Mouse (Mus musculus): ENCODE data around the gene Bcl6b. TPM values are rescaled to one million over a fixed set of nuclear protein-coding genes. Genes with fewer than 3 reads are reported as not detected.
A peak's percentile ranks its signal among the peaks of the same experiment; 100 is the strongest.

Bcl6b gene
- polyA plus RNA-seq, 1 experiment from 2014 or later = 13.0 TPM

- Histone ChIP-seq H3K27me3 (replicated peaks; ENCODE audit: control insufficient read depth, insufficient read depth, low read length) (peaks cover 70% of the 10 kb centered on the region), H3K4me3 (ENCODE audit: low read depth, low read length) (peak overlapping the region; percentile 29), H3K4me2 (ENCODE audit: low read depth, low read length) (peak overlapping the region; percentile 49), H3K4me1 (ENCODE audit: control insufficient read depth, insufficient read depth, low read length) (peaks cover 12% of the 10 kb centered on the region), H3K9ac (ENCODE audit: low read depth, low read length) (peak overlapping the region; percentile 45; the same call in 1 of the 2 replicates), H3K9me3 (ENCODE audit: control insufficient read depth, low read length) (no peaks in the 10 kb centered on the region), H3K27ac (replicated peaks; ENCODE audit: low read depth, low read length) (no peak overlapping the region; the same call in 1 of the 2 replicates), H3K36me3 (ENCODE audit: control insufficient read depth, insufficient read depth, low read length) (no peaks in the 10 kb centered on the region)
- peak; percentile 78 for DNase-seq (ENCODE audit: low spot score)
- ATAC-seq (ENCODE audit: low read depth) = no peak
- 2% methylated on average over 19 of the region's 19 CpGs for WGBS
These were observed 770 bp downstream of the Bcl6b start for GRCm38 (mm10) chr11:70228828-70229227.

- Histone ChIP-seq H3K27me3 (replicated peaks; ENCODE audit: control insufficient read depth, insufficient read depth, low read length) (peaks cover 71% of the 10 kb centered on the region), H3K27ac (replicated peaks; ENCODE audit: low read depth, low read length) (no peak overlapping the region), H3K4me2 (ENCODE audit: low read depth, low read length) (peak overlapping the region; percentile 49; the same call in 1 of the 2 replicates), H3K4me1 (ENCODE audit: control insufficient read depth, insufficient read depth, low read length) (peaks cover 4% of the 10 kb centered on the region; the same call in 1 of the 2 replicates), H3K36me3 (ENCODE audit: control insufficient read depth, insufficient read depth, low read length) (no peaks in the 10 kb centered on the region), H3K9me3 (ENCODE audit: control insufficient read depth, low read length) (no peaks in the 10 kb centered on the region), H3K9ac (ENCODE audit: low read depth, low read length) (no peak overlapping the region), H3K4me3 (ENCODE audit: low read depth, low read length) (peak overlapping the region; percentile 29)
- ATAC-seq (ENCODE audit: low read depth) (no peak), DNase-seq (ENCODE audit: low spot score) (no peak)
- WGBS = 89% methylated on average over 4 of the region's 4 CpGs
These were observed 1.8 kb downstream of the Bcl6b start for GRCm38 (mm10) chr11:70227661-70228245.

- H3K4me3 ChIP-seq (ENCODE audit: low read depth, low read length) = peak overlapping the region; percentile 29
- no peak for DNase-seq (ENCODE audit: low spot score)
- H3K27ac ChIP-seq (replicated peaks; ENCODE audit: low read depth, low read length) = no peak overlapping the region
- H3K4me2 ChIP-seq (ENCODE audit: low read depth, low read length) = peak overlapping the region; percentile 49
- H3K9ac ChIP-seq (ENCODE audit: low read depth, low read length) = peak overlapping the region; percentile 38; the same call in 1 of the 2 replicates
- H3K9me3 ChIP-seq (ENCODE audit: control insufficient read depth, low read length) = no peaks in the 10 kb centered on the region
- H3K27me3 ChIP-seq (replicated peaks; ENCODE audit: control insufficient read depth, insufficient read depth, low read length) = peaks cover 71% of the 10 kb centered on the region
- WGBS = 39% methylated on average over 5 of the region's 5 CpGs
- ATAC-seq (ENCODE audit: low read depth) = no peak
- no peaks in the 10 kb centered on the region for H3K4me1 ChIP-seq (ENCODE audit: control insufficient read depth, insufficient read depth, low read length)
- H3K36me3 ChIP-seq (ENCODE audit: control insufficient read depth, insufficient read depth, low read length) = no peaks in the 10 kb centered on the region
These were observed 2.5 kb downstream of the Bcl6b start for GRCm38 (mm10) chr11:70227126-70227525.

GRCm38 (mm10) chr11:70226602-70226890 lies 3.1 kb downstream of the Bcl6b start:
- 9% methylated on average over 18 of the region's 18 CpGs for WGBS
- Histone ChIP-seq H3K9me3 (ENCODE audit: control insufficient read depth, low read length) (no peaks in the 10 kb centered on the region), H3K4me3 (ENCODE audit: low read depth, low read length) (peak overlapping the region; percentile 26), H3K27ac (replicated peaks; ENCODE audit: low read depth, low read length) (no peak overlapping the region), H3K36me3 (ENCODE audit: control insufficient read depth, insufficient read depth, low read length) (no peaks in the 10 kb centered on the region), H3K4me2 (ENCODE audit: low read depth, low read length) (peak overlapping the region; percentile 49), H3K9ac (ENCODE audit: low read depth, low read length) (peak overlapping the region; percentile 38), H3K27me3 (replicated peaks; ENCODE audit: control insufficient read depth, insufficient read depth, low read length) (peaks cover 71% of the 10 kb centered on the region), H3K4me1 (ENCODE audit: control insufficient read depth, insufficient read depth, low read length) (no peaks in the 10 kb centered on the region)
- 0 out of 2 replicates have a peak, but pooled peaks have one; percentile 5 for ATAC-seq (ENCODE audit: low read depth)
- no peak for DNase-seq (ENCODE audit: low spot score)

GRCm38 (mm10) chr11:70225798-70226601 lies 3.6 kb downstream of the Bcl6b start:
- Histone ChIP-seq H3K9me3 (ENCODE audit: control insufficient read depth, low read length) (no peaks in the 10 kb centered on the region), H3K4me1 (ENCODE audit: control insufficient read depth, insufficient read depth, low read length) (no peaks in the 10 kb centered on the region), H3K4me3 (ENCODE audit: low read depth, low read length) (peak overlapping the region; percentile 26), H3K36me3 (ENCODE audit: control insufficient read depth, insufficient read depth, low read length) (no peaks in the 10 kb centered on the region), H3K27ac (replicated peaks; ENCODE audit: low read depth, low read length) (no peak overlapping the region), H3K27me3 (replicated peaks; ENCODE audit: control insufficient read depth, insufficient read depth, low read length) (peaks cover 70% of the 10 kb centered on the region), H3K9ac (ENCODE audit: low read depth, low read length) (peak overlapping the region; percentile 38), H3K4me2 (ENCODE audit: low read depth, low read length) (peak overlapping the region; percentile 49)
- ATAC-seq (ENCODE audit: low read depth) (no peak; the same call in 1 of the 2 replicates), DNase-seq (ENCODE audit: low spot score) (no peak)
- WGBS = 19% methylated on average over 27 of the region's 27 CpGs

GRCm38 (mm10) chr11:70223724-70224123 lies 5.9 kb downstream of the Bcl6b start:
- H3K9me3 ChIP-seq (ENCODE audit: control insufficient read depth, low read length) = no peaks in the 10 kb centered on the region
- 86% methylated on average over 9 of the region's 9 CpGs for WGBS
- H3K36me3 ChIP-seq (ENCODE audit: control insufficient read depth, insufficient read depth, low read length) = no peaks in the 10 kb centered on the region
- no peak for DNase-seq (ENCODE audit: low spot score)
- H3K4me2 ChIP-seq (ENCODE audit: low read depth, low read length) = no peak overlapping the region; the same call in 1 of the 2 replicates
- no peak overlapping the region for H3K4me3 ChIP-seq (ENCODE audit: low read depth, low read length)
- no peak overlapping the region; the same call in 1 of the 2 replicates for H3K27ac ChIP-seq (replicated peaks; ENCODE audit: low read depth, low read length)
- H3K4me1 ChIP-seq (ENCODE audit: control insufficient read depth, insufficient read depth, low read length) = no peaks in the 10 kb centered on the region; the same call in 1 of the 2 replicates
- ATAC-seq (ENCODE audit: low read depth) = no peak
- peaks cover 50% of the 10 kb centered on the region for H3K27me3 ChIP-seq (replicated peaks; ENCODE audit: control insufficient read depth, insufficient read depth, low read length)
- no peak overlapping the region for H3K9ac ChIP-seq (ENCODE audit: low read depth, low read length)

- Histone ChIP-seq H3K27ac (replicated peaks; ENCODE audit: low read depth, low read length) (peak overlapping the region; percentile 71), H3K4me1 (ENCODE audit: control insufficient read depth, insufficient read depth, low read length) (no peaks in the 10 kb centered on the region; the same call in 1 of the 2 replicates), H3K9ac (ENCODE audit: low read depth, low read length) (peak overlapping the region; percentile 57), H3K4me3 (ENCODE audit: low read depth, low read length) (peak overlapping the region; percentile 53), H3K9me3 (ENCODE audit: control insufficient read depth, low read length) (no peaks in the 10 kb centered on the region), H3K4me2 (ENCODE audit: low read depth, low read length) (peak overlapping the region; percentile 94), H3K36me3 (ENCODE audit: control insufficient read depth, insufficient read depth, low read length) (0 out of 2 replicates have a peak, but pooled peaks cover 3% of the 10 kb centered on the region), H3K27me3 (replicated peaks; ENCODE audit: control insufficient read depth, insufficient read depth, low read length) (peaks cover 39% of the 10 kb centered on the region)
- ATAC-seq (ENCODE audit: low read depth) (no peak), DNase-seq (ENCODE audit: low spot score) (no peak)
- 7% methylated on average over 14 of the region's 14 CpGs for WGBS
These were observed 7.7 kb downstream of the Bcl6b start for GRCm38 (mm10) chr11:70221603-70222500.
